Mouse (Mus musculus) lung, adult 2 months (tissue): Measurements from ENCODE around the gene Espn. TPM values are rescaled to one million over a fixed set of nuclear protein-coding genes. Genes with fewer than 3 reads are reported as not detected.

ENCODE experiments used
- DNase-seq: peaks from one replicate; pipeline ENCODE4 v3.0.0; 2022
- H3K4me1 ChIP-seq: fragments of 200-500 bp; 2 replicates; pipeline ENCODE4 v1.6.1; 2011; ENCODE audit warnings: low read length; ENCODE audit not compliant: control insufficient read depth, insufficient read depth
- H3K4me3 ChIP-seq: fragments of 200-500 bp; replicated peaks from 2 replicates; pipeline ENCODE3; 2011; ENCODE audit warnings: low read depth, mild to moderate bottlenecking, control low read depth, low read length; ENCODE audit errors: extremely low read depth
- CTCF ChIP-seq: fragments of 200-500 bp; IDR thresholded peaks from 2 replicates; pipeline ENCODE4 v1.5.1; 2011; ENCODE audit warnings: mild to moderate bottlenecking, low read length, control low read depth; ENCODE audit not compliant: insufficient read depth
- POLR2A ChIP-seq: fragments of 200-500 bp; IDR thresholded peaks from 2 replicates; pipeline ENCODE4 v1.6.1; 2011; ENCODE audit warnings: low read depth, mild to moderate bottlenecking, control low read depth, low read length, borderline replicate concordance; ENCODE audit errors: extremely low read depth
- WGBS: fragments of 180-500 bp; shearing (Covaris S2); methylation state at CpG from one replicate; pipeline ENCODE4 v1.1.7; 2018; 5-methylcytosine and 5-hydroxymethylcytosine counted together
- polyA plus RNA-seq: library from polyadenylated mRNA; depleted of rRNA; stranded (reverse); fragments of >200 nt; gene quantifications from 2 replicates; pipeline ENCODE4 v1.2.3, GENCODE M21; 2012

The Espn gene
- polyA plus RNA-seq, 1 experiment: 9.8 TPM

DNA sequence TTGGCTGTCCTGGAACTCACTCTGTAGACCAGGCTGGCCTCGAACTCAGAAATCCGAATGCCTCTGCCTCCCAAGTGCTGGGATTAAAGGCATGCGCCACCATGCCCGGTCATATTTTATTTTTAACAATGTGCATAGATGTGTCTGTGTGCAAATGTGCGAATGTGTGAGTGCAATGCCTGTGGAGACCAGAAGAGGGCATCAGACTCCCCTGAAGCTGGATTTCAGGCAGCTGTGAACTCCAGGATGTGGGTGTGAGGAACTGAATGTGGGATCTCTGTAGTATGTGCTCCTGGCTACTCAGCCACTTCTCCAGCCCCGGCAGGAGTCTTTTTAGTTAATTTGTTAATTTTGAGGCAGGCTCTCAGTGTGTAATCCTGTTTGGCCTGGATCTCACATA, 19.4 kb upstream of the Espn start:
- no peak for TF ChIP-seq POLR2A
- TF ChIP-seq CTCF: 0 out of 2 replicates have a peak, but pooled peaks have one; percentile 10
- Histone ChIP-seq H3K4me3 (no peak overlapping the region), H3K4me1 (no peaks in the 10 kb centered on the region; the same call in 1 of the 2 replicates)
- WGBS: 77% methylated on average over 6 of the region's 6 CpGs
- no peak for DNase-seq

DNA sequence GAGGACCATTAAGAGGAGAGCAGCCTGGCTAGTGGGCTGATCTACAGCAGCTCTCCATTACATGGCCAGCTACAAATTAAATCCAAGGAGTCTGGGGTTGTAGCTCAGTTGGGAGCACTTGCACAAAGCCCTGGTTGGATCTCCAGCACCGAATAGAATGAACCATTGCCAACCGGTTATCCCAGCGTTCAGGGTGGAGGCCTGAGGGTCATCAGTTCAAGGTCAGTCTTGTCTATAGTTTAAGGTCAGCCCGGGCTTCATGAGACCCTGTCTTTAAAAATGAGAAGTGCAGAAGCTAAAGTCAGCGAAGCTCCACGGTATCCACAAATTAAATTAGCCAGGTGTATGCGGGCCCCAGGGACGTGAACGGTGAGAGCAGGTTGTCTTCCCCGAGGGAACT, 18.1 kb upstream of the Espn start:
- 76% methylated on average over 10 of the region's 10 CpGs for WGBS
- TF ChIP-seq POLR2A (no peak), CTCF (no peak)
- no peaks in the 10 kb centered on the region for H3K4me1 ChIP-seq
- H3K4me3 ChIP-seq: no peak overlapping the region
- no peak for DNase-seq

DNA sequence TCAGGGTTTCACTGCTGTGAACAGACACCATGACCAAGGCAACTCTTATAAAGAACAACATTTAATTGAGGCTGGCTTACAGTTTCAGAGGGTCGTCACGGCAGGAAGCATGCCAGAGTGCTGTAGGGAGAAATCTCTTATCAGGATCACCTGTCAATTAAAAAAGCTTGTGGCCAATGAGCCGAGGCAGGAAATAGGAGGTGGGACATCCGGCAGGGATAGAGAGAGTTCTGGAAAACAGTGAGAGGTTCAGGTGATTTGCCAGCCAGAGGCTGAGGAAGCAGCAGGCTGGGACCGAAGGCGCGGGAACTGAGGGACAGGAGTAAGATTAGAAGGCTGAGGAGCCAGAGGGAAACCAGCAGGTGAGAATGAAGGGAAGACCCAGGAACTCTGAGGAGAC, 16.9 kb upstream of the Espn start:
- WGBS: 70% methylated on average over 7 of the region's 7 CpGs

DNA sequence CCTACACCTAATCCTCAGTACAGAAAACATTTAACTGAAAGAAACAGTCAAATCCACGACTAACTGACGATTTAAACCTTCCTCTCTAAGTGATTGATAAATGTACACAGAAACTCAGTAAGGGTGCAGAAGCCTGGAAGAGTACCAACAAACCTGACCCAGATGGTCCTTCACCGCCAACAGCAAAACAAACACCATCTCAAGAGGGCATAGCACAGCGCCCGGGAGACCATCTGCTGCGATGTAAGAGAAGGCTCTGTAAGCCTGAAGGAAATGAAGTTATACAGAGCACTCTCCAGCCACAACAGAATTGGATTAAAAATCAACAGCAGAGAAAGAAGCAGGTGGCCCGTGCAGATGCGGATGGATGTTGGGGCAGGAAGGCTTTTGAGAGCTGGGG, 15.9 kb upstream of the Espn start:
- H3K4me1 ChIP-seq: no peaks in the 10 kb centered on the region
- WGBS: 42% methylated on average over 8 of the region's 8 CpGs

More for the DNA sequence above, 16.9 kb upstream of the Espn start:
- Histone ChIP-seq H3K4me3 (no peak overlapping the region), H3K4me1 (no peaks in the 10 kb centered on the region)
- no peak for DNase-seq
- TF ChIP-seq CTCF (no peak), POLR2A (no peak)

DNA sequence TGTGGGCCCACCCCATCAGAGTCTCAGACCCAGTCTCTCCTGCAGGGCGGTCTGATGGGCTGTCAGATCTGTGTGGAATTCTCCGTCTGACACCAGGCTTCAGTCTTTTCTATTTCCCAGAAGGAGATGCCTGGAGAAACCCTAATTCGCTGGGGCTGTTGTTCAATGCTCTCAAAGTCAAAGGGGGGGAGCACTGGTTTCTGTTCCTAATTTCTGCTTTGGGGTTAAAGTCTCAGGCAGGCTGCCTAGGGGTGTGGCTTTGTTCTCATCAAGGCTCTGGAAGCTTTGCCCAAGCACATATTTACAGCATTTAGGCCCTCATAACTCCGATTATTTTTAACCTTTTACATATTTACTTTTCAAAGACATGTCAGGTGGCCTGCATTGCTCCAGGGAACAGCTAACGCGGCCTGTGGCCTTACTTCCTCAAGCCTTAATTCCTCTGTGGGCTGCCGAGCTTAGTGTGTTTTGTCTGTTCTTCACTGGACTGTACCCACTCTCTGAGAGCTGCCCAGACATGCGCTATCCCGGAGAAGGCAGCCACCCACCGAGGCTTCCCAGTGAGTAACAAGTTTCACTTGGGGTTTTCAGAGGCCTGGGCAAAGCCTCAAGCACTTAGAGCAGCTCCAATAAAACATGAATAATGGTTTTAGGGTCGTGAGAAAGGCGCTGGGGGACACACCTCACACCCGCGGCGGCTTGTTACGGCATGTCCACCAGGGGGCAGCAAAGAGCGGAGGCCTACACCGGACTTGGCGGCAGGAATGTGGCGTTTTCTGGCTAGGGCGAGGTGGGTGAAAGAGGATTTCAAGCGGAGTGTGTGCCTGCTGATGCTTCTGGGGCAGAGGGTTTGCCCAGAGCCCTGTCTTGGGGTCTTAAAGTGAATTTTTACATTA, 13.1 kb upstream of the Espn start:
- H3K4me3 ChIP-seq: no peak overlapping the region
- DNase-seq: peak; percentile 87
- peak; percentile 70 for TF ChIP-seq CTCF
- no peak for TF ChIP-seq POLR2A
- 19% methylated on average over 22 of the region's 22 CpGs for WGBS
- H3K4me1 ChIP-seq: no peaks in the 10 kb centered on the region

More for the DNA sequence above, 15.9 kb upstream of the Espn start:
- TF ChIP-seq CTCF (no peak), POLR2A (no peak)
- DNase-seq: no peak
- no peak overlapping the region for H3K4me3 ChIP-seq

DNA sequence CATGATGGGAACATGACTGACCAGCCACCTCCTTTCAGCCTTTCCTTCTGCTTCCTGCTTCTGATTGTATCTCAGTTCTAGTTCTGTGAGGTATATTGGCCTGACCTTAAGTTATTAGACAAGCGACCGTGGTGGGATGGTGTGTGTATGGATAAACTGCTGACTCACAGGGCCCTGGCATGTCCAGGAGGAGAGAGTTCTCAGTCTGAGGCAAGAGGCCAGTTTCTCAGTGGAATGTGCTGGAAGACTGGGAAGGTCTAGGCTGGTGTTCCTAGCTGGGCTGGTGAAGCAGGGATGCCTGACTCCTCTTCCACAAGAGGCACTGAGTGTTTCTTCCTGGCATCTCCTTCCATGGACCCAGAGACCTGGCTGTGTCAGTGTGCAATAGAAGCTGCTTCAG, 10.6 kb upstream of the Espn start:
- H3K4me3 ChIP-seq: no peak overlapping the region
- H3K4me1 ChIP-seq: peaks cover 3% of the 10 kb centered on the region; the same call in 1 of the 2 replicates
- TF ChIP-seq POLR2A (no peak), CTCF (no peak)
- 57% methylated on average over 2 of the region's 2 CpGs for WGBS
- DNase-seq: no peak

DNA sequence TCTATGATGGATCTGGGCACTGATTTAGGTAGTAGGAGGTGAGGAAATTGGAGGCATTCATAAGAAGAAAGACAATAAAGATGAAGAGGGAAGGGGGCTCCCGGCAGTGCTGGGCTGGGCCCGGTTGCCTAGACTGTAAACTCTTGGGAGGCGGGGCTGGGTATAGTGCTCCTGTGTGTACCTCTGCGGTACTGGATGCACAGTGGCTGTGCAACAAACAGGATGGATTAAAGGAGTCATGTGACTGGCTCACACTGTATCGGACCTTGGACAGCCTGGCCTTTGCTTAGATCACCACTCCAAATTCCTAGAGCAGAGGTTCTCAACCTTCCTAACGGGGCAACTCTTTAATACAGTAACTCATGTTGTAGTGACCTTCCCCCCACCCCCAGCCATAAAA, 9.4 kb upstream of the Espn start:
- no peak for DNase-seq
- H3K4me1 ChIP-seq: peaks cover 3% of the 10 kb centered on the region; the same call in 1 of the 2 replicates
- no peak overlapping the region for H3K4me3 ChIP-seq
- WGBS: 68% methylated on average over 6 of the region's 6 CpGs
- TF ChIP-seq POLR2A (no peak), CTCF (no peak)

DNA sequence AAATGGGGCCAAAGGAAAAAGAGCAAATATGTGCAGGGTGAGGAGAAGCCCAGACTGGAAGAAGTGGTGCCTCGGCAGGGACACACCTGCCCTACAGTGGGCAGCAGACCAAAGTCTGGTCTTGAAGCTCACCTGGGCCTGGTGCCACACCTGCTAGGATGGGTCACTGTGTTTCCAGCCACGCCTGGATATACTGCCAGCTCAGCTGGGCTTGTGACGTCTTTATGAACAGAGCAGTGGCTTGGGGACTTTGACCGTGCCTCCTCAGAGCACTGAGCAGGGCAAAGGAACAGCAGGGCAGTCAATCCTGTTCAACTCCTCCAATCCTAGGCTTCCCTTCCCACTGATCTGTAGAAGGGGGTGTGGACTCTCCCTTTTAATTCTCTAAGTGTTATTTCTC, 8.6 kb upstream of the Espn start:
- no peak for TF ChIP-seq POLR2A
- no peak for TF ChIP-seq CTCF
- Histone ChIP-seq H3K4me1 (peaks cover 3% of the 10 kb centered on the region; the same call in 1 of the 2 replicates), H3K4me3 (no peak overlapping the region)
- WGBS: 34% methylated on average over 4 of the region's 4 CpGs
- DNase-seq: no peak

DNA sequence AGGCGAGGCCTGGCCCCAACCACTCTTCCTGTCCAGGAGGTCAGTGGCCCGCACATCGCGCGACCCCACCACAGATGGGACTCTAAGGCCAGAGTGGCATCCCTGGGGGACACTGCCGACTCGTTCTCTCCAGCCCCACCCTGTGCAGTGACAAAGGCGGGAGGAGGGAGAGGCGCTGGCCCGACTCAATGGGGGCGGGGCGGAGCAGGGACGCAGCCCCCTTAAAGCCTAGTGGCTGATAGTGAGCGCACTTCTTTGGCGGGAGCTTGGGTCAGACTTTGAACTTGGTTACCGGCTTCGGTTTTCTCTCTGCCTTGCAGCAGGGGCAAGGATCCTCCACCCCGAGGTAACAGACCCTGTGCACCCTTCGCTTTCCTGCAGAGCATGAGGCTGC, 7.1 kb upstream of the Espn start:
- peak overlapping the region; percentile 1 for H3K4me3 ChIP-seq
- DNase-seq: no peak
- WGBS: 6% methylated on average over 19 of the region's 19 CpGs
- TF ChIP-seq POLR2A (no peak), CTCF (no peak)
- peaks cover 3% of the 10 kb centered on the region; the same call in 1 of the 2 replicates for H3K4me1 ChIP-seq
